Mouse (Mus musculus): Measurements from ENCODE around the gene Eef2. TPM values are rescaled to one million over a fixed set of nuclear protein-coding genes. Genes with fewer than 3 reads are reported as not detected.
A peak's percentile ranks its signal among the peaks of the same experiment; 100 is the strongest.
"Not testable (repeated sequence)": the region's sequence is repeated elsewhere in the genome, so short reads cannot be mapped to it uniquely, and the experiment has no call there.

Eef2 gene
- total and polyA plus RNA-seq, 3 experiments: 1,695 to 3,878 (median 1,715) TPM

DNA sequence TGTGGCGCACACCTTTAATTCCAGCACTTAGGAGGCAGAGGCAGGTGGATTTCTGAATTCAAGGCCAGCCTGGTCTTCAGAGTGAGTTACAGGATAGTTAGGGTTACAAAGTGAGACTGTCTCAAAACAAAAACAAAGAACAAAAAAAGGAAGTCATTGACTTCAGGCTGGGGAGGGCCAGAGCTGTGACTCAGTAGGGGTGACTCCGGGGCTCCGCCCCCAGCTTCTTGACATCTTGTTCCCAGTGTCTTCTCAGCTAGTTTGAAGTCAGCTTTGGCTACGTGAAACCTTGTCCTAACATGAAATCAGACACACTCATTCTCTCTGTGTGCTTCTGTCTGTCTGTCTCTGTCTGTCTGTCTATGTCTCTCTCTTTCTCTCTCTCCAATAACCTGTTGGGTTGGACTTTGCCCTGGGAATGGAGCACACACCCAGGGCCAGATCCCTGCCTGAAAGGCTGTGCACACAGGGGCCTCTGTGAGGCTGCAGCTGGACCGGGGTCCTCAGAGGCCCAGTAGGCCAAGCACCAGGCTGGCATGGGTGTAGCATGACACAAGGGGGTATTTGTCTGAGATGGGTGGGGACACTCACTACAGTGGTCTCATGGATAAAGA lies 45.1 kb downstream of the Eef2 start:
- Histone ChIP-seq H3K27me3 (ENCODE audit: insufficient read depth, low read length) (peaks cover 24% of the 10 kb centered on the region), H3K4me1 (ENCODE audit: insufficient read depth, low read depth, low read length) (peaks cover 18% of the 10 kb centered on the region), H3K36me3 (replicated peaks) (no peaks in the 10 kb centered on the region), H3K9me3 (replicated peaks) (no peaks in the 10 kb centered on the region), H3K4me3 (ENCODE audit: low read depth, low read length) (no peak overlapping the region)
- DNase-seq (ENCODE audit: low spot score) (peak; percentile 49), ATAC-seq (ENCODE audit: extremely low read depth, insufficient number of reproducible peaks, low FRiP score, poor library complexity, severe bottlenecking) (no peak)
- TF ChIP-seq GATA2 (IDR thresholded peaks at IDR 0.05; ENCODE audit: borderline replicate concordance, low read depth, low read length) (no peak), GATA1 (IDR thresholded peaks at IDR 0.05; ENCODE audit: borderline replicate concordance, low read length) (no peak), CTCF (IDR thresholded peaks at IDR 0.05; ENCODE audit: low read depth, low read length) (no peak), TAL1 (conservative IDR thresholded peaks at IDR 0.05; ENCODE audit: low read depth, low read length) (no peak), POLR2AphosphoS5 (IDR thresholded peaks at IDR 0.05; ENCODE audit: insufficient replicate concordance, low read depth, low read length) (no peak)

- not testable (repeated sequence) for DNase-seq (ENCODE audit: low spot score); ATAC-seq (ENCODE audit: extremely low read depth, insufficient number of reproducible peaks, low FRiP score, poor library complexity, severe bottlenecking); H3K36me3 ChIP-seq (replicated peaks); H3K9me3 ChIP-seq (replicated peaks); H3K4me3 ChIP-seq (ENCODE audit: low read depth, low read length)
- Histone ChIP-seq H3K27me3 (ENCODE audit: insufficient read depth, low read length) (peaks cover 31% of the 10 kb centered on the region), H3K4me1 (ENCODE audit: insufficient read depth, low read depth, low read length) (peaks cover 12% of the 10 kb centered on the region)
Observed at GRCm38 (mm10) chr10:81223731-81224130, 47.3 kb downstream of the Eef2 start.

DNA sequence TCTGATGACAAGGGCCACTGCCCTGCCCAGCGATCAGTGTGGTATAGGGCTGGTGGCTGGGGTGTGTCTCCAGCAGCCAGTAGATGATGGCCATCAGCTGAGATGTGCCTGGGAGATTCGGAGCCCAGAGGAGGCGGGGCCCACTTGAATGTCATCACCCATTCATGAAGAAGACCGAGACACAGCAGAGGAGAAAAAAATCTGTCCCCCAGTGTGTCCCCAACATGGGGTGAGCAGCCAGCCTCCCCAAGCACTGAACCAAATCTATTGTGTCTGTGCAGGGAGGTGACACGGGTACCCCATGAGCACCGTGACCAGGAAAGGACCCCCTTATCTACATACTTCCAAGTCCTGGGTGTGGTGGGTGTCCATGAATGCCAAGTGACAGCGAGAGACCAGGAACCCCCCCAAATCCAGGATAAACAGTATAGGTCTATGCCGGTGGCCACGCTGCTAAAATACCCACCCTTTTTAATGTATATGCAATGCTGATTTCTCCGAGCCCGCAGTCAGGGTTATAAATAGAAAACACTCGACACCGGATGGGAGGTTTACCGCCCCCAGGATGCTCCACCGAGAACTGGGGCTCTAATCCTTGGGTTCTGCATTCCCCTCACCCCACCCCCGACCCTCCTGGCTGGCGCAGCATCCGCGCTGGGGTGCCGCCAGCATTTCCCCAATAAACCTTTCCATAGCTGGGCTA lies 53.5 kb downstream of the Eef2 start:
- TF ChIP-seq TAL1 (conservative IDR thresholded peaks at IDR 0.05; ENCODE audit: low read depth, low read length) (no peak), CTCF (IDR thresholded peaks at IDR 0.05; ENCODE audit: low read depth, low read length) (no peak), POLR2AphosphoS5 (IDR thresholded peaks at IDR 0.05; ENCODE audit: insufficient replicate concordance, low read depth, low read length) (no peak), GATA2 (IDR thresholded peaks at IDR 0.05; ENCODE audit: borderline replicate concordance, low read depth, low read length) (no peak), GATA1 (IDR thresholded peaks at IDR 0.05; ENCODE audit: borderline replicate concordance, low read length) (no peak)
- Histone ChIP-seq H3K9me3 (replicated peaks) (no peaks in the 10 kb centered on the region), H3K4me1 (ENCODE audit: insufficient read depth, low read depth, low read length) (peaks cover 21% of the 10 kb centered on the region), H3K4me3 (ENCODE audit: low read depth, low read length) (no peak overlapping the region), H3K27me3 (ENCODE audit: insufficient read depth, low read length) (peaks cover 37% of the 10 kb centered on the region), H3K36me3 (replicated peaks) (peaks cover 4% of the 10 kb centered on the region)
- ATAC-seq (ENCODE audit: extremely low read depth, insufficient number of reproducible peaks, low FRiP score, poor library complexity, severe bottlenecking): no peak
- no peak for DNase-seq (ENCODE audit: low spot score)

GRCm38 (mm10) chr10:81230438-81231332 lies 54.3 kb downstream of the Eef2 start, which contains the start of gene Atcay:
TSS of gene Atcay (minus strand) at chr10:81230833.
- no peak for TF ChIP-seq CTCF (IDR thresholded peaks at IDR 0.05; ENCODE audit: low read depth, low read length)
- no peak for TF ChIP-seq GATA1 (IDR thresholded peaks at IDR 0.05; ENCODE audit: borderline replicate concordance, low read length)
- TF ChIP-seq POLR2AphosphoS5 (IDR thresholded peaks at IDR 0.05; ENCODE audit: insufficient replicate concordance, low read depth, low read length): no peak
- no peak for TF ChIP-seq TAL1 (conservative IDR thresholded peaks at IDR 0.05; ENCODE audit: low read depth, low read length)
- TF ChIP-seq GATA2 (IDR thresholded peaks at IDR 0.05; ENCODE audit: borderline replicate concordance, low read depth, low read length): no peak
- DNase-seq (ENCODE audit: low spot score) (no peak), ATAC-seq (ENCODE audit: extremely low read depth, insufficient number of reproducible peaks, low FRiP score, poor library complexity, severe bottlenecking) (no peak)
- no peak within 1 kb of the TSS for H3K4me3 ChIP-seq (ENCODE audit: low read depth, low read length)
- no peaks in the 10 kb centered on the region for H3K9me3 ChIP-seq (replicated peaks)
- peaks cover 37% of the 10 kb centered on the region for H3K27me3 ChIP-seq (ENCODE audit: insufficient read depth, low read length)
- H3K4me1 ChIP-seq (ENCODE audit: insufficient read depth, low read depth, low read length): peaks cover 21% of the 10 kb centered on the region
- peaks cover 11% of the 10 kb centered on the region for H3K36me3 ChIP-seq (replicated peaks)

DNA sequence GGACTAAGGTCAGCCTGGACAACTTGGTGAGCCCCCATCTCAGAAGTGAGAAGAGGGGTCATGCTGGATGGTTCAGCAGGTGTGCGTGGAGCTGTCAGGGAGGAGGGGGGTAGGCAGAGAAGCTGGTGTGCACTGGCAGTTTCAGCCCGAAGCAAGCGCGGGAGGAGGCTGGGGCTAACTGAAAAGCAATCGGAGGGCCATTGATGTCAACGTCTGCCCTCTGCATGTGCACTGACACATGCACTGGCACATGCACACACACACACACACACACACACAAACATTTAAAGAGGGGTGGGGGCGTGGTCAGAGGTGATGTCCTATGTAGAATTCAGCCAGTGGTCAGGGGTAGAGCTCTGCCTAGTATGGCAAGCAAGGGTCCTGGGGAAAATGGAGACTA lies 55.0 kb downstream of the Eef2 start:
- H3K36me3 ChIP-seq (replicated peaks): peaks cover 14% of the 10 kb centered on the region
- no peaks in the 10 kb centered on the region for H3K9me3 ChIP-seq (replicated peaks)
- peaks cover 38% of the 10 kb centered on the region for H3K27me3 ChIP-seq (ENCODE audit: insufficient read depth, low read length)
- no peak overlapping the region for H3K4me3 ChIP-seq (ENCODE audit: low read depth, low read length)
- DNase-seq (ENCODE audit: low spot score): no peak
- ATAC-seq (ENCODE audit: extremely low read depth, insufficient number of reproducible peaks, low FRiP score, poor library complexity, severe bottlenecking): no peak
- no peak for TF ChIP-seq GATA1 (IDR thresholded peaks at IDR 0.05; ENCODE audit: borderline replicate concordance, low read length)
- TF ChIP-seq GATA2 (IDR thresholded peaks at IDR 0.05; ENCODE audit: borderline replicate concordance, low read depth, low read length): no peak
- peaks cover 21% of the 10 kb centered on the region for H3K4me1 ChIP-seq (ENCODE audit: insufficient read depth, low read depth, low read length)

Other genes with a start within 250 kb of the Eef2 start
Only the 20 nearest of the 31 such genes appear.
- gene Diras1, start 151.0 kb upstream of the Eef2 start, total RNA-seq (2014; fragmentation: Nextera tagmentation): not detected in 2 replicates
- 0.44 TPM in 1 of 2 replicates, not detected in the other for gene Diras1, start 151.0 kb upstream of the Eef2 start, total RNA-seq (2017)
- gene Diras1, start 151.0 kb upstream of the Eef2 start, polyA plus RNA-seq (2012): 0.02 TPM in 1 of 2 replicates, not detected in the other
- gene Slc39a3, start 139.2 kb upstream of the Eef2 start, total RNA-seq (2014; fragmentation: Nextera tagmentation): 2.8 and 3.4 TPM in 2 replicates
- 7.4 and 9.9 TPM in 2 replicates for gene Slc39a3, start 139.2 kb upstream of the Eef2 start, total RNA-seq (2017)
- gene Slc39a3, start 139.2 kb upstream of the Eef2 start, polyA plus RNA-seq (2012): 8.2 and 9.6 TPM in 2 replicates
- gene Sgta, start 116.5 kb upstream of the Eef2 start, total RNA-seq (2014; fragmentation: Nextera tagmentation): 69.9 and 71.1 TPM in 2 replicates
- gene Sgta, start 116.5 kb upstream of the Eef2 start, total RNA-seq (2017): 52.4 and 56.2 TPM in 2 replicates
- gene Sgta, start 116.5 kb upstream of the Eef2 start, polyA plus RNA-seq (2012): 178 and 186 TPM in 2 replicates
- gene Thop1, start 106.6 kb upstream of the Eef2 start, total RNA-seq (2014; fragmentation: Nextera tagmentation): 13.1 and 15.9 TPM in 2 replicates
- 19.0 and 23.6 TPM in 2 replicates for gene Thop1, start 106.6 kb upstream of the Eef2 start, total RNA-seq (2017)
- gene Thop1, start 106.6 kb upstream of the Eef2 start, polyA plus RNA-seq (2012): 81.6 and 95.0 TPM in 2 replicates
- gene Creb3l3, start 77.8 kb upstream of the Eef2 start, total RNA-seq (2014; fragmentation: Nextera tagmentation): not detected in 2 replicates
- gene Creb3l3, start 77.8 kb upstream of the Eef2 start, total RNA-seq (2017): 0.29 TPM in 1 of 2 replicates, not detected in the other
- gene Creb3l3, start 77.8 kb upstream of the Eef2 start, polyA plus RNA-seq (2012): not detected in 2 replicates
- gene Map2k2, start 70.7 kb upstream of the Eef2 start, total RNA-seq (2014; fragmentation: Nextera tagmentation): 35.9 and 52.2 TPM in 2 replicates
- 63.5 and 76.7 TPM in 2 replicates for gene Map2k2, start 70.7 kb upstream of the Eef2 start, total RNA-seq (2017)
- gene Map2k2, start 70.7 kb upstream of the Eef2 start, polyA plus RNA-seq (2012): 272 and 393 TPM in 2 replicates
- gene Zbtb7a, start 41.4 kb upstream of the Eef2 start, total RNA-seq (2014; fragmentation: Nextera tagmentation): 27.7 and 31.1 TPM in 2 replicates
- 6.4 and 7.1 TPM in 2 replicates for gene Zbtb7a, start 41.4 kb upstream of the Eef2 start, total RNA-seq (2017)
- gene Zbtb7a, start 41.4 kb upstream of the Eef2 start, polyA plus RNA-seq (2012): 75.7 and 79.1 TPM in 2 replicates
- gene Pias4, start 8.7 kb upstream of the Eef2 start, total RNA-seq (2014; fragmentation: Nextera tagmentation): 28.6 and 34.4 TPM in 2 replicates
- 21.2 and 24.8 TPM in 2 replicates for gene Pias4, start 8.7 kb upstream of the Eef2 start, total RNA-seq (2017)
- gene Pias4, start 8.7 kb upstream of the Eef2 start, polyA plus RNA-seq (2012): 62.7 and 70.5 TPM in 2 replicates
- gene Dapk3, start 6.4 kb downstream of the Eef2 start, total RNA-seq (2014; fragmentation: Nextera tagmentation): 34.2 and 43.3 TPM in 2 replicates
- 39.3 and 40.8 TPM in 2 replicates for gene Dapk3, start 6.4 kb downstream of the Eef2 start, total RNA-seq (2017)
- 69.8 and 96.7 TPM in 2 replicates for gene Dapk3, start 6.4 kb downstream of the Eef2 start, polyA plus RNA-seq (2012)
- not detected in 2 replicates for gene 4930442H23Rik, start 7.2 kb downstream of the Eef2 start, total RNA-seq (2014; fragmentation: Nextera tagmentation)
- gene 4930442H23Rik, start 7.2 kb downstream of the Eef2 start, total RNA-seq (2017): not detected in 2 replicates
- gene 4930442H23Rik, start 7.2 kb downstream of the Eef2 start, polyA plus RNA-seq (2012): not detected in 2 replicates
- gene Nmrk2, start 25.4 kb downstream of the Eef2 start, total RNA-seq (2014; fragmentation: Nextera tagmentation): not detected in 2 replicates
- not detected in 2 replicates for gene Nmrk2, start 25.4 kb downstream of the Eef2 start, total RNA-seq (2017)
- gene Nmrk2, start 25.4 kb downstream of the Eef2 start, polyA plus RNA-seq (2012): not detected in 2 replicates
- not detected in 2 replicates for gene Atcay, start 54.2 kb downstream of the Eef2 start, total RNA-seq (2014; fragmentation: Nextera tagmentation)
- gene Atcay, start 54.2 kb downstream of the Eef2 start, total RNA-seq (2017): 0.06 and 0.11 TPM in 2 replicates
- not detected in 2 replicates for gene Atcay, start 54.2 kb downstream of the Eef2 start, polyA plus RNA-seq (2012)
- 7.0 and 7.1 TPM in 2 replicates for gene Zfr2, start 56.5 kb downstream of the Eef2 start, total RNA-seq (2014; fragmentation: Nextera tagmentation)
- gene Zfr2, start 56.5 kb downstream of the Eef2 start, total RNA-seq (2017): 2.6 and 3.2 TPM in 2 replicates
- gene Zfr2, start 56.5 kb downstream of the Eef2 start, polyA plus RNA-seq (2012): 1.8 and 1.9 TPM in 2 replicates
- gene Matk, start 76.3 kb downstream of the Eef2 start, total RNA-seq (2014; fragmentation: Nextera tagmentation): not detected in 2 replicates
- 0.05 and 0.06 TPM in 2 replicates for gene Matk, start 76.3 kb downstream of the Eef2 start, total RNA-seq (2017)
- gene Matk, start 76.3 kb downstream of the Eef2 start, polyA plus RNA-seq (2012): 0.07 TPM in 1 of 2 replicates, not detected in the other
- gene Mrpl54, start 90.3 kb downstream of the Eef2 start, total RNA-seq (2014; fragmentation: Nextera tagmentation): 75.6 and 78.6 TPM in 2 replicates
- gene Mrpl54, start 90.3 kb downstream of the Eef2 start, total RNA-seq (2017): 186 and 206 TPM in 2 replicates
- gene Mrpl54, start 90.3 kb downstream of the Eef2 start, polyA plus RNA-seq (2012): 612 and 631 TPM in 2 replicates
- gene Apba3, start 90.3 kb downstream of the Eef2 start, total RNA-seq (2014; fragmentation: Nextera tagmentation): 36.2 and 44.6 TPM in 2 replicates
- 27.9 and 38.9 TPM in 2 replicates for gene Apba3, start 90.3 kb downstream of the Eef2 start, total RNA-seq (2017)
- gene Apba3, start 90.3 kb downstream of the Eef2 start, polyA plus RNA-seq (2012): 113 and 130 TPM in 2 replicates
- 0.44 TPM in 1 of 2 replicates, not detected in the other for gene Tjp3, start 115.0 kb downstream of the Eef2 start, total RNA-seq (2014; fragmentation: Nextera tagmentation)
- 1.8 and 1.9 TPM in 2 replicates for gene Tjp3, start 115.0 kb downstream of the Eef2 start, total RNA-seq (2017)
- gene Tjp3, start 115.0 kb downstream of the Eef2 start, polyA plus RNA-seq (2012): 1.4 and 1.6 TPM in 2 replicates
- 58.0 and 62.2 TPM in 2 replicates for gene Pip5k1c, start 116.3 kb downstream of the Eef2 start, total RNA-seq (2014; fragmentation: Nextera tagmentation)
- 58.8 and 66.6 TPM in 2 replicates for gene Pip5k1c, start 116.3 kb downstream of the Eef2 start, total RNA-seq (2017)
- gene Pip5k1c, start 116.3 kb downstream of the Eef2 start, polyA plus RNA-seq (2012): 266 and 331 TPM in 2 replicates
- 9.0 and 11.4 TPM in 2 replicates for gene Cactin, start 144.5 kb downstream of the Eef2 start, total RNA-seq (2014; fragmentation: Nextera tagmentation)
- 23.5 and 23.9 TPM in 2 replicates for gene Cactin, start 144.5 kb downstream of the Eef2 start, total RNA-seq (2017)
- gene Cactin, start 144.5 kb downstream of the Eef2 start, polyA plus RNA-seq (2012): 77.9 and 80.5 TPM in 2 replicates
- gene Tbxa2r, start 152.1 kb downstream of the Eef2 start, total RNA-seq (2014; fragmentation: Nextera tagmentation): not detected in 2 replicates
- gene Tbxa2r, start 152.1 kb downstream of the Eef2 start, total RNA-seq (2017): 0.06 TPM in 1 of 2 replicates, not detected in the other
- gene Tbxa2r, start 152.1 kb downstream of the Eef2 start, polyA plus RNA-seq (2012): 0.06 TPM in 1 of 2 replicates, not detected in the other